Mouse (Mus musculus) spleen, postnatal 10 days (tissue): Measurements from ENCODE around the gene Far1.

Experiments
- DNase-seq, 2 experiments: peaks; one replicate each; pipeline ENCODE4 v3.0.0; 2021 to 2022; ENCODE audit warnings: low spot score in 2 of 2

Far1 gene

DNA sequence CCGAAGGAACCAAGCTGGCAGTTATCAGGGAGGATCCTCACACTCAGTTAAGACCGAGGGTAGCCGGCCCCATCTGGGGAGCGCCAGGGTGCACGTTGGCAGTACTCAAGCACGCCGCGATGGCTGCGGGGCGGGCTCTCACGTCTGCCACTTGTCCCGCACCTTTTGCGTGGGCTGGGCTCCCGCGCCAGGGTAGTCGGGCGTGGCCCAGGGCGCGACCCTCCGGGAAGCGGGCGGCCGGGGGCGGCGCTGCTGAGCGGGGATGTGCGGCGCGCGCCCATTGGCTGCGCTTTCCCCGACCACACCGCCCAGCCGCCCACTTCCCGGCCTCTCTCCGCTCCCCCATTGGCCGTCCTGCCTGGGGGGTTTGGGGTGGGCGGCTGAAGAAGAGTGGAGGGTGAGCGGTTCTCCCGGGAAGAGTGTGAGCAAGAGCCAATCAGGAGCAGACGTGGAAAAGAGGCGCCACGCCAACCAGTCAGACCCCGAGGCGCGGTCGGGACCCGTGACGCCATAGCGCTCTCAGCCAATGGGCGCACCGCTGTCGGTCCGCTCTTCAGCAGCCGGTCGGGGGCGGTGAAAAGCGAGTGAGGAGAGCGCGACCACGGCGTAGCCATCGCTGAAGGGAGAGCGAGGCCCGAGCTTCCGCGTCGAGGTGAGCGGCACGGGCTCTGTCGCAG lies at the start of gene Far1:
TSS of gene Far1 (plus strand) at position 549 of the 677 bp plus-strand sequence.
- DNase-seq = peak; percentile 93 to 96

DNA sequence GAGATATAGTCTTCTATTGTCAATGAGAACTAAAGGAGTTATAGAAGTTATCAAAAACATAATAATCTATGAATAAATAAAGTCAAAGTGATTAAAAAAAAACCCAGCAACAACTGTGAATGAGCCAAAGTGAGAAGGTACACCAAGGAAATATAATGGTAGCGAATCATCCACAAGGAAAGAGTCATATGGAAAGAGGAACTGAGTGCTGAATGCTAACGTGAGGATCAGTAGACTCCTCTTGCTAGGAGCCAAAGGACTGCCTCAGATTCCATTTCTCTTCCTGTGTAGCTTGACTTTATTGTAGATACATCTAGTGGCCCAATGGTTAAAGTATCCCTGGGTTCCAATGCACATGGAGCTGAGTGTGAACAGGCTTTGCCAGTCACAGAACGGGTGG lies 45.3 kb upstream of the Far1 start:
- DNase-seq = no peak

DNA sequence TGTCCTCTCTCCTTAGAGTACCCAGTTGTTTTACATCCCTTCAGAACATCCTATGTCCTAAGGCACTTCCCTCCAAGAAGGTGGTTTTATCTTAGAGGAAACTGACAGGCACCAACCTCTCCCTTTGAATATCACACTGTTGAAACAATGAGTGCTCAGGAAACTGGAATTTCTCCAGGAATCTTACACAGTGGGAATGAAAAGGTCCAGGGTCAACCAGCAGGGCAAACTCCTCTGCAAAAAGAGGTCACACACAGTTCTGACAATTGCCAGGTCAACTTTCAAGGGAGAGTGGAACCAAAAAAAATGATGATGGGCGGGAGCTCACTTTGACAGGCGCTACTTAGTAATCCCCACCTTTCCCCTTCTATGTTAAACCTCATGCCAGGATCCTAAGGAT lies 43.0 kb upstream of the Far1 start:
- no peak for DNase-seq

DNA sequence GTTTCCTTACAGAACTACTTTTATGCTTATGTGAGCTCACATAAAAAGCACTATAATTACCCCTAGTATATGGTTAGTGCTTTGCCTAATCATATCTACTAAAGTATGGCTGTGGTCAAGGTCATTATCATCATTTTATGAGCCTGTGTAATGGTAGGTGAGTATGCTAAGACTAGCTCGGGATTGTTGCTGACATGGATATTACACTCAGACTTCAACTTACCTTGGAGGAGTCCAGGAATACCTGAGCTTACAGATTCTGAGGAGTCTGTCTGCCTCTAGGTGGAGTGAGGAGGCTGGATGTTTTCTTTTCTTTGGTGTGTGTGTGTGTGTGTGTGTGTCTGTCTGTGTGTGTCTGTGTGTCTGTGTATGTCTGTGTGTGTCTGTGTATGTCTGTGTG lies 42.0 kb upstream of the Far1 start:
- DNase-seq = no peak

DNA sequence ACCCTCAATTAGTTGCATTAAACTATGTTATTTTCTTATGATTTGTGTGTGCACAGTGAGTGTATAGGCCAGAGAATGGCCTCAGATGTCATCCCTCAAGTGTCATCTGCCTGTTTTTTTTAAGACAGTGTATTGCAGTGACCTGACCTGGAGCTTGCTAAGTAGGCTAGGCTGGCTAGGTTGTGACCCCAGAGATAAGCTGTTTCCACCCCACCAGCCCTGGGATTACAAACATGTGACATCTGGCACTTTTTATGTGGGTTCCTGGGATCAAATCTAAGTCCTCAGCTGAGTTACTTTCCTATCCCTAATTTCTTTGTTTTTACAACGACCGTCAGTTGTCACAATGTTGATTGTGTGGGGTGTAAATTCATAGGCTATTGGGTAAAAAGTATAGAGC lies 17.8 kb upstream of the Far1 start:
- DNase-seq = no peak

DNA sequence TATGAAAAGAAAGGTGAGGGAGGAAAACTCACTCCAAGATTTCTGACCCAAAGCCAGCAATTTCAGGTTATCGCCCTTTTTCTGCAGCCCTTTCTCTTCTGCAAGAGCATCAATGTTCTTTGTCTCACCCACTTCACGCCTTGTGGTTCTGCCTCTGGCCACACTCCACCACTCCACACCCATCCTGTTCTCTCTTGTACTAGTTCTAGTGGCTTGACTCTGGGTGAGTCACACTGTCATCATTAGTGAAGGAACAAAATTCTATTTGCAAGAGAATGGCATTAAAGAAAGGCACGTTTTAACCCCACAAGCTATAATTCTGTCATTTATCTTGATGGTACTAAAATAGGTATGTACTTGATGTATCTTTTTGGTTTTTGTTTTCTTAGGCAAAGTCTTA lies 15.2 kb upstream of the Far1 start:
- no peak for DNase-seq

DNA sequence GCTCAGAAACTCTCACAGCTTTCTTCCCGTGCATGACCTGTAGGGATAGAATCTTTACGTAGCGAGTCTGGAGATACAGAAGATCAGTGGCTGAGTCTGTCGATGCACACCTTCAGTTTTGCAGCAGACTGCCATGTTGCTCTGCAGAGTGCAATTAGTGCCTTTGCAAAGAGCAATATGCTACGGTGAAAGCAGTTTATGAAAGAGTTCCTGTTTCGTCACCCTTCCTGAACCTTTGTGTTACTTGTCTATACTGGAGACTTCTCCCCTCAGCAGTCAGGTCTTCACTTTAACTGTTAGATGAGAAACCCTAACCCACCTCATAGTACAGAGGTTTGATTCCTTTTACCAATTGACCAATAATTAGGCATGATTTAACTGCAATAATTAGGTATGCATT lies 13.8 kb upstream of the Far1 start:
- DNase-seq = no peak

DNA sequence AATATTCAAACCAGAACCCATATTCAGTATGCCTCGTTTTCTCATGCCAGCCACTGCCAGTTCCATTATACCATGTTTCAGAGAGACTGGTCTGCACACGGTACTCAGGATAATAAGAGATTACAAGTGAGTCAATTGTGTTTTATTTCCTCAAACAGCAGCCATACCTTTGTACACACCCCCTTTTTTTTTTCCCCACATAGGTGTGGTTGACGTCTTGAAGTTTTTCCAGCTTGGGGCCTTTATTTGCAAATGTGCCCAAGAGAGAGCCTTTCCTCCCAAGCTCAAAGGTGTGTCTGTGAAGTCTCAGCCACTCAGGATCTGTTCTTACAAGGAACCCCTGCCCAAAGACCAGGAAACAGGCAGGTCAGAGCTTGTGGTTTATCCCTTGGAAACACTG lies 11.2 kb upstream of the Far1 start:
- DNase-seq = no peak

DNA sequence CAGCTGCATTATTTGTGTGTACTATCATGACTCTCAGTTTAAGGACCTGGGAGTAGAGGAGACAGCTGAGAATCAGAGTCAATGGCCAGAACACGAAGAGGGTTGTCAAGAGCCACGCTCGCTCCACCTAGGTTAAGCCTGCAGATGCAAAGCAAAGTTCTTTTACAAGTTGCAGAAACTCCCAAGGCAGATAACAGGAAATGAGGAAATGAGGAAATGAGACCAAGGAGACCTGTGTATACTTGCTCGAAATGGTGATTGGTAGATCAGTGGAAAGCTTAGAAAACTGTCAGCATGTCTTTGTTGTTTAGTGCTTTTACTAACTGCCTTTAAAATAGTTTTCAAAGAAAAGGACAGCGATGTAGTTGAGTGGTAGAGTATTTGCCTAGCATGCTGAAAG lies 8.6 kb upstream of the Far1 start:
- DNase-seq = no peak

DNA sequence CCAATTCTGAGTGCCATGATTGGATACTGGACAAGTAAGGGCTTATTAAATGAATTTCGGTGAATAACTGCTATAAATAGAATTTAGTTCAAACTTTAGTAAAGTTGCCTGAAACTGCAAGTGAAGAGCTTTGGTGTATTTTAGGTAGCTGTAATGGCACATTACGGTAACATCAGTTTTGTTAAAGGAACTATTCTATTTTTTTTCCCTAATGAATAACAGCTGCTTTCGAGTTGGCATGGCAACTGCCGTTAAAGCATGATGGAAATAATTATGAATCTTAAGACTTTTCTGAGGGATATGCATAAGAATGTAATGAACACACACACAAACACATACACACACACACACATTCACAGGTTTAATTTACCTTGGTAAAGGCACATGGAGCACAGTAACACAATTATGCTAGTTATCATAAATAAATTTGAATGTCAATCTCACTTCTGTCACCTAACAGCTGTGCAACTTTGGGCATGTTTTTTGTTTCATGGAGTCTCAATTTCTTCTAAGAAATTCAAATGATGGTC lies 8.1 kb upstream of the Far1 start:
- DNase-seq = no peak

DNA sequence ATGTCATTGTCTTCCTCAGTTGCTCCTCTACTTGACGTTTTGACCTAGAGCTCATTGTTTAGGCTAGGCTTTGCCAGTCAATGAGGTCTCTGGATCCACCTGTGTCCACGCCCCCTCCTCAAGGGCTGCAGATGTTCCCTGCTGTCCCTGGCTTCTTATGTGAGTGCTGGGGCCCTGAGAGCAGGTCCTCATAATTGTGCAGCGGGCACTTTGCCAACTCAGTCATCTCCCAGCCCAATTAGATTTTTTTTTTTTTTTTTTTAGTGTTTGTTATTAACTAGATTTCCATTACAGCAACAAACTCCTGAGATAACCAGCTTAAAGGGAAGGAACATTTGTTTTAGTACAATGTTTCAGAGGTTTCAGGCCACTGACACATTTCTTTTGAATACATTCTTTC lies 5.8 kb upstream of the Far1 start:
- DNase-seq = no peak

DNA sequence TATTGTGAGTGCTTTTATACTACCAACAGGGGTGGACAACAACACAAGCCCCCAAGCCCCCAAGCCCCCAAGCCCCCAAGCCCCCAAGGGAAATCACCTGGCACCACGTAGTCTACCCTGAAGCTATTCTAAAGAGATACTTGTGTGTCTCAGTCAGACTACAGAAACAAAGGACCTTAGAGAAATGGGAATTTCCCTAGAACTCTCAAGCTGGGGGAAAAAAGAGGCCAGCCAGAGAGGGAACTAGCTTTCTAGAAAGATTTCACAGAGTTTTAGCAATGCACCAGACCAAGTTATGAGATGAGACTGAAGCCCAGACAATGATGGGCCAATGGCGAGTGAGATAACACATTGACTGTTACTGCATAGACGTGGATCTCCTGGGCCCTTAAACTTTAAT lies 2.2 kb upstream of the Far1 start:
- DNase-seq = no peak

DNA sequence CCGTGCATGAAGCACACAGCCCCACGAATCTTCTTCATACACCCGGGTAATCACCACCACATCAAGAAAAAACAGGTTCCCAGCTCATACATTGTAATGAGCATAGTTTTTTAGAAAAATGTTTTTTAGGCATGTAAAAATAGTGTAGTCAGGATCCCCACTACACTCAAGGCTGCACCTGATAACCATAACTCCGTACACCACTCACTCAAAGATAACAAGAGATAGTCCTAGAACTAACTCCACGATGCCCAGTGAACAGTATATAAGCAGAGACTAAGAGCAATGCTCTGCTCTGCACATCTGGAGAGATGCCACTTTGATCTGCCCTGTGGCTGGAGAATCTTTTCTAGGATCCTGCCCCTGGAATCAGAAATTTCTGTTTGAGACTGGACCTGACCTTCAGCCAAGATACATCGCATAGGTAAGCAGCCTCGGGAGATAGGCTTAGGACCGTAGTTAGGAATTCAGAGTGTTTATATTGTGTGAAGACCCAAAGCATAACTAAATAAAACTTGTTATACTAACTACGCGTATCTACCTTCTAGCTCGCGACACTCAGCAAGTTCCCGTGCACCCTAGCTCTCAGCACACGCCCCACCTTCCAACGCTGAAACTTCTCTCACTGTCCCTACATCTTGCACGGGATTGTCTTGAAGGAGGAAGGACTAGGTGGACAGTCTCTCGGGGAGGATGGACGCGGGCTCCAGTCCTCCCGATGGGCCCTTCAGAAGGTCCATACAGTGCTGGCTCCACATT lies 928 bp upstream of the Far1 start:
- DNase-seq = peak in 1 of 2 experiments; percentile 27

DNA sequence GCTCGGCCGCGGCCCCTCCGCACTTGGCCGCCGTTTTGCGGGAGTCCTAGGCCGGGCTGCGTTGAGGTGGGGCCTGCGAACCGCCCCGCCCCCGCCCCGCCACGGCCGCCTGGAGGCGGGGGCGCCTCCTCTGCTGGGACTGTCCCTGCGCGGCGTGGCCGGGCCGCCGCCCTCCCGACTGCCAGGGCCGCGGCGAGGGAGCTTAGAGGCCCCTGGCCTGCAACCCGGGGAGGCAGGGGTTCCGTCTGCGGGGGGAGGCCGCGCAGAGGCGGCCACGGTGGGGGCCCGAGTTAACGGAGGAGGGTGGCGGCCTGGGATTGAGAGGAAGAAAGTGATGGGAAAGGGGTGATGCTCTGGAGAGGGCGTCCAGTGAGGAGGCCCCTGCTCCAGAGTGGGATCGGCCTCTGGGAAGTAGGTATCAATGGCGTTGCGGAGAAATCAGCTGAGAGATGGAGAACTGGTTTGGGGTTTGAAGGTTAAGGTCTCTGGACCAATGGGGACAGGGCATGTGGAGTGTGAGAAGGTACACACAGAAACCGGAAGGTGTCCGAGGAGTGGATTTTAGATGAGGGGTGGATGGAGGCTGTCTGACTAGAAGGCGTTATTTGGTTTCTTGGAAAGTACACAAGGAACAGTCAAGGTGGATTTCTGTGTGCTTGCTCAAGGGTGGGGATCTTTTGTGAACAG lies 472 bp downstream of the Far1 start:
- no peak for DNase-seq

DNA sequence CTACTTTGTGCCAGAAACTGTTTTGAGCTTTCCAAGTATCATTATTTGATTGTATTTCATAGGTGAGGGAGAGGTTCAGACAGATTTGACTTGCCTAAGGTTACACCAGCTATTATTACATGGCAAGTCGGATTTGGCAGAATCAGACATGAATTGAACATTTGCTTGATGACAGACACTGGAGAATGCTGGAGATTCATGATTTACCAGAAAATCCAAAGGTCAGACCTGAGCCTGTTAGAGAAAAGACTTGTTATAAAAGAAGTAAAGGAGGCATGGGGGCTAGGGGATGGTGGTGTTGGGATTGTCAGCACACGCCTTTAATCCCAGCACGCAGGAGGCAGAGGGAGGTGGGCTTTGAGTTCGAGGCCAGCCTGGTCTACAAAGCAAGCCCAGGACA lies 2.2 kb downstream of the Far1 start:
- DNase-seq = no peak

DNA sequence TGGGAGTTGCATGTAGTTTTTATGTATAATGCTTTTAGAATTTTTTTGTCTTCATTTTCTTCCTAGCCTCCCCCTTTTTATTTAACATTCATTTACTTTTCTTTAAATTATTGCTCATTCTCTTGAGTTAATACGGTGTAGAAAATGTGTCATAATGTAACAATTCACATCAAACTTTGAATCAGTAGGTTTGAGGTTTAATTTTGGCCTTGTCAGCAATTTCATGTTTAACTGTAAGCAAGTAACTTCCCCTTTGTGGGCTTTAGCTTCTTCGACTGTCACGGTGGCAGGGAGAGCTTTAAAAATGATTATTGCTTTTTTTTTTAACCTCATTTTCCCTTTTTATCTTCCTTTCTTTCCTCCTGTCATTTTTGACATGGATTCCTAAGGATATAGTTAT lies 4.8 kb downstream of the Far1 start:
- DNase-seq = no peak

DNA sequence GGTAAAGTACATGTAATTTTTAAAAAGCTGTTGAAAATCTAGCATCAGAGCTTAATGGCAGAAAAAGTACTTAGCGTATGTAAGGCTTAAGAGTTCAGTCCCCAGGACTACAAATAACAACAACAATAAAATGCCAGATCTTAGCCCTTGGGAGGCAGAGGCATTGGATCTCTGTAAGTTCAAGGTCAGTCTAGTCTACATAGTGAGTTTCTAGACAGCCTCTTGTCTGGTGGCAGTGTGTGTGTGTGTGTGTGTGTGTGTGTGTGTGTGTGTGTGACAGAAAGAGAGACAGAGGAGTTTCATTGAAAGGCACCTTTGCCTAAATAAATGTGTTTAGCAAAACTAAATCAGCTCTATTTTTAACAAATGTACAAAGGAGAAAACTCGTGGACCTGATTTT lies 5.3 kb downstream of the Far1 start:
- DNase-seq = no peak

DNA sequence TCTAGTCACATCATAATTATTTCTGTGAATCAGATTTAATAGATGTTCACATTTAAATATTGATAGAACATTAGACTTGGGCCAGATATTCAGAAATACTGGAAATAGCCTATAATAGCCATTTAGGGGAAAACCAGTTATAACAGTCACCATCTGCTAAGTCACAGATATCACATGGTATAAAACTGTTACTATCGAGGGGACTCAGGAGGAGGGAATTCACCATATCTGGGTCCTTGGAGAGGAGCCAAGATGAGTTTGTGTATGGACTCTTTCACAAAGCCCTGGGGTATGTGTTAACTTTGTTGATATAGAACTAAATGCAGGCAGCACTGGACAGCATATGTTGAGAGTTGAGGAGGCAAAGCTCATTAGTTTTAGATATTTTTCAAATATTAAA lies 29.5 kb downstream of the Far1 start:
- DNase-seq = no peak

DNA sequence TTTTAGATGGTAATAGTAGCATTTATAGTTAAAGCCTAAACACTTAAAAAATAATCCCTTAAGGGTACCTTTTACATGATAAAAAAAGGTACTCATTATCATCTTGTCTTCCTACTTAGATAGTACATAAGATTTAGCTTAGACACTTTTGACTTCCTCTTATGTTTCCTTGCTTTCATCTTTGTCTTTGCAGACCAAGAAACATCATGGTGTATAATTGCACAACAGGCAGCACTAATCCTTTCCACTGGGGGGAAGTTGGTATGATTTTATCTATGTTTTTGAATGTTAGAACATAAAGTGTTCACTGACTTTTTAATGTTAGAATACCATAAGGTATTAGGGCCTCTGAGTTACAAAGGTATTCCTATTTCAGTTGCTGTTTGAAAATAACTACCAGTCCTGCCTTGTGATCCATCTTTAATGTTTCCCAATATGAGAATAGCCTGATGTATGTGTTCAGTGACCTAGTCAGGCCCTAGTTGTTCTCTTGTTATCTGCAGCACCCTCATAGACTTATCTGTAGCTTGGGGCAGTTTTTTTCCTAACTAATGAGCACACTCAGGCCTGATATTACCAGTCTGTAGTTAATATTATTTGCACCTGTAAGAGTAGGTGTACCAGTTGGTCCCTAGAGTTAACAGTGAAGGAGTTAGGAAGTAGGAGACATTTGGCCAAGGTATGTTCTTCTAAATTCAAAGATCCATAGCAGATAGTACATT lies 38.3 kb downstream of the Far1 start:
- DNase-seq = no peak

DNA sequence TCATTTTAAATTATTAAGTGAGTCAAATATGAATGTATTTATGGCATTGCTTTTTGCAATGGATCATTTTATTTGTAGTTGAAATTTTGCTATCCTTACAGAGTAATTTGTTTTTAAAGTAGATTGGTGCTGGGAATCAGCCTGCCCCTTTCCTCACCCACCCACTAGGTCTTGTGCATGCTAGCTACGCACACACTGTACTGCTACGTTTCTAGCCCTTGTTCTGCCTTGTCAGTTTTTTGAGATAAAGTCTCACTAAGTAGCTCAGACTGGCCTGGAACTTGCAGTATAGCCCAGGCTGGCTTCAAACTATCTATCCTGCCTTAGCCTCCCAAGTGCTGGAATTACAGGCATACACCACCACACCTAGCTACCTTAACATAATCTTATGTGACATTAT lies 38.9 kb downstream of the Far1 start:
- DNase-seq = no peak

DNA sequence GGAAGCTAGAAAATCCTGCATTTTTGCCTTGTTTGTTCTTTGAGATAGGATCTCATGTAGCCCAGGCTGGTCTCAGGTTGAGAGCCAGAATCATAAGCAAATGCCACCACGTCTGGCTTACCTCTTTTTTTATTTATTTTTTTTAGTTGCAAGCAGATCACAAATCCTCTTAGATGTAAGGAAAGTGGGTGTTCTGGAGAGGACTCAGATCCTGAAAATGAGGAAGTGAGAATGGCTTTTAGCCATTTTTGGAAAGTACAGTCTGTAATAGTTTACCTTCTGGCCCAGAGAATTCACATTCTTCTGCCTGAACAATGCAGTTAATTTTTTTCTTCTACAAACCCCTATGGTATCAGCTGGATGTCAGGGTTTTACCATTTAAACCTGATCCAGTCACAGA lies 42.5 kb downstream of the Far1 start:
- no peak for DNase-seq

DNA sequence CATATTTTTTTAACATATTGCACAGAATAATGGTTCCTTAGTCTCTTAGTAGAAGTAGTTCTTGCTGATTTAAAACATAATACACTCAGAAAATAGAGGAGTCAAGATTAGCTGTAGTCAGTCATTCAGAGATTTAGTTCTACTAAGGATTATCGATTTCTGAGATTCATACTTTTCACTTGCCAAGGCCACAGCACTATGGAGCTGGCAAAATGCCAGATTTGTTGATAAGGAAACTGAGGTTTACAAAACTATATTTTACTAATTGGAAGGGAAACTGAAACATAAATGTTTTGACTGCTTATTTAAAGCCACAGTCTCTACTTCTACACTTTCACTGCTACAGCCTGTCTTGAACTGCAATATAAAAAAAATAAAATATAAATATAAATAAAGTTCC lies 53.3 kb downstream of the Far1 start:
- DNase-seq = no peak
